ENCODE assay signal across 13 mouse cellular contexts in the genomic region with DNA sequence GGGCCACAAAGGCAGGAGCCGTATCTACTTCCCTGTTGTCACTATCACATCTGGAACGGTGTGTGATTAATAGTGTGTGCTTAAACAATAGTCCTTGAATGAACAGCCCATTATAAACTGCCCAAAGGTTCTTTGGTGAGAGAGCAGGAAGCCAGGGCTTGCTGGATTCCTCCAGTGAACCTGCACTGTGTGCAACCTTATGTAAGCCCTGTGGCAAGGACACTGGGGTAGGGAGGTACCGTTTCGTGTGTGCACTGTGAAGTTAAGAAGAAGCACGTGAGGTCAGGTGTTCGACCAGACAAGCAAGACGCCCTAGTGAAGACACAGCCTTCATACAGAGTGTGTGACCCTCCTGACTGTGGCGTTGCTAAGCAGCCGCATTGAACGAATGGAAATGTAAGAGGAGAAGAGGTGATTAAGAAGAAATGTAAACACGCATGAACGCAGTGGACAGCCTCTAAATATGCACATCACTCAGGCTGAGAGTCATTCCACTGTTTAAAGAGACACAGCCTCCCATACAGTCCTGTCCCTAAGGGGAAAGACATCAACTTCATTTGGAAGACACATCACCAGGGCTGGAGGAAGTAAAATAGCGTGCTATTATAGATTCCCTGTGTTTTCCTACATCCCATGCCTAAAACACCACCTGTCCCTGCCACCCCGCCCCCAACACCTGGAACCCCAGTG.
DNase-seq lines count a peak whose midpoint lies in the region; ATAC-seq and TF ChIP-seq lines count a peak whose summit lies in the region.
"Had no signal": no experiment of that assay in that cellular context is flagged by ENCODE, and none has a peak within 500 bp of the region (broad histone marks: within the 10 kb centered on the region; RNA-seq: fewer than 3 reads in every experiment).

No protein-coding gene starts in this region.

- no peak for TF ChIP-seq CTCF in kidney, adult 2 months (conservative IDR thresholded peaks at IDR 0.05; ENCODE audit: insufficient read depth, insufficient read length, low read depth, low read length)

- H3K9me3 ChIP-seq in kidney, embryonic 14.5 days (ENCODE audit: control insufficient read depth, low read length) = peaks cover 2% of the 10 kb centered on the region; the same call in 1 of the 2 replicates
- H3K9me3 ChIP-seq in midbrain, embryonic 15.5 days = no peaks in the 10 kb centered on the region
- H3K9me3 ChIP-seq in liver, embryonic 11.5 days (ENCODE audit: control insufficient read depth, low read length) = peaks cover 2% of the 10 kb centered on the region
- H3K9me3 ChIP-seq: heart, embryonic 10.5 days; liver, embryonic 15.5 days had no signal

- H3K4me1 ChIP-seq in kidney, adult 2 months (ENCODE audit: control insufficient read depth, insufficient read depth, low read length) = no peaks in the 10 kb centered on the region
- no peaks in the 10 kb centered on the region; the same call in 1 of the 2 replicates for H3K4me1 ChIP-seq in kidney, embryonic 14.5 days (ENCODE audit: control insufficient read depth, insufficient read depth, low read length)
- H3K4me1 ChIP-seq in midbrain, embryonic 15.5 days = no peaks in the 10 kb centered on the region
- no peaks in the 10 kb centered on the region; the same call in 1 of the 2 replicates for H3K4me1 ChIP-seq in liver, embryonic 11.5 days (replicated peaks; ENCODE audit: control insufficient read depth, insufficient read depth, low read length)
- H3K4me1 ChIP-seq: liver, embryonic 15.5 days had no signal

- H3K36me3 ChIP-seq in kidney, adult 2 months (ENCODE audit: control insufficient read depth, insufficient read depth, low read length) = no peaks in the 10 kb centered on the region
- H3K36me3 ChIP-seq in kidney, embryonic 14.5 days (ENCODE audit: control insufficient read depth, insufficient read depth, low read length) = no peaks in the 10 kb centered on the region
- no peaks in the 10 kb centered on the region for H3K36me3 ChIP-seq in midbrain, embryonic 15.5 days (replicated peaks)
- no peaks in the 10 kb centered on the region for H3K36me3 ChIP-seq in liver, embryonic 11.5 days (ENCODE audit: control insufficient read depth, insufficient read depth, low read length)
- H3K36me3 ChIP-seq: G1E; heart, embryonic 10.5 days; liver, embryonic 15.5 days had no signal

- WGBS in kidney, adult 2 months = 32% methylated on average over 14 of the region's 14 CpGs
- 27% methylated on average over 14 of the region's 14 CpGs for WGBS in kidney, embryonic 14.5 days
- 66% methylated on average over 14 of the region's 14 CpGs for WGBS in midbrain, embryonic 15.5 days
- WGBS in liver, embryonic 11.5 days = 70% methylated on average over 14 of the region's 14 CpGs

- peak; percentile 3 for DNase-seq in kidney, adult 2 months
- DNase-seq in R1 (ENCODE audit: low read depth, low spot score) = peak; percentile 53
- peak; percentile 13 for DNase-seq in embryo, embryonic 9.5 days (ENCODE audit: extremely low spot score)
- no peak for DNase-seq in liver, embryonic 11.5 days (ENCODE audit: low spot score)
- DNase-seq: cerebellum, postnatal 25 days; gastrocnemius, postnatal 25 days had no signal

- H3K27me3 ChIP-seq in kidney, adult 2 months (replicated peaks; ENCODE audit: control insufficient read depth, insufficient read depth, low read length) = no peaks in the 10 kb centered on the region
- H3K27me3 ChIP-seq in kidney, embryonic 14.5 days (ENCODE audit: control insufficient read depth, insufficient read depth, low read length) = no peaks in the 10 kb centered on the region
- H3K27me3 ChIP-seq in midbrain, embryonic 15.5 days (replicated peaks) = no peaks in the 10 kb centered on the region
- H3K27me3 ChIP-seq in liver, embryonic 11.5 days (replicated peaks; ENCODE audit: control insufficient read depth, insufficient read depth, low read length) = no peaks in the 10 kb centered on the region
- H3K27me3 ChIP-seq: liver, embryonic 15.5 days had no signal

- no peak overlapping the region for H3K27ac ChIP-seq in kidney, adult 2 months (ENCODE audit: insufficient read depth, low read depth, low read length)
- no peak overlapping the region for H3K27ac ChIP-seq in kidney, embryonic 14.5 days (ENCODE audit: low read depth, low read length)
- H3K27ac ChIP-seq in midbrain, embryonic 15.5 days = no peak overlapping the region
- H3K27ac ChIP-seq in liver, embryonic 11.5 days (ENCODE audit: low read depth, low read length) = no peak overlapping the region
- H3K27ac ChIP-seq: heart, embryonic 10.5 days; liver, embryonic 15.5 days had no signal

- no peak for ATAC-seq in kidney, embryonic 14.5 days (ENCODE audit: low FRiP score, low TSS enrichment)
- peak; percentile 67; the same call in 1 of the 2 replicates for ATAC-seq in midbrain, embryonic 15.5 days (replicated peaks)
- no peak for ATAC-seq in megakaryocyte, adult 5-6 weeks (ENCODE audit: poor library complexity, severe bottlenecking)
- ATAC-seq in liver, embryonic 11.5 days (replicated peaks; ENCODE audit: low FRiP score) = no peak

- no peak overlapping the region for H3K4me2 ChIP-seq in kidney, embryonic 14.5 days (replicated peaks; ENCODE audit: low read depth, low read length)
- no peak overlapping the region for H3K4me2 ChIP-seq in midbrain, embryonic 15.5 days
- H3K4me2 ChIP-seq in liver, embryonic 11.5 days = no peak overlapping the region
- H3K4me2 ChIP-seq: liver, embryonic 15.5 days had no signal

- TF ChIP-seq POLR2A in kidney, adult 2 months (IDR thresholded peaks at IDR 0.05; ENCODE audit: low read depth, low read length) = no peak

- H3K9ac ChIP-seq in kidney, embryonic 14.5 days (ENCODE audit: low read depth, low read length) = no peak overlapping the region
- no peak overlapping the region for H3K9ac ChIP-seq in midbrain, embryonic 15.5 days
- H3K9ac ChIP-seq in liver, embryonic 11.5 days (ENCODE audit: low read depth, low read length) = no peak overlapping the region
- H3K9ac ChIP-seq: liver, embryonic 15.5 days had no signal

- H3K4me3 ChIP-seq in kidney, adult 2 months (ENCODE audit: insufficient read depth, low read depth, low read length) = no peak overlapping the region
- no peak overlapping the region for H3K4me3 ChIP-seq in kidney, embryonic 14.5 days (ENCODE audit: low read length)
- no peak overlapping the region for H3K4me3 ChIP-seq in midbrain, embryonic 15.5 days
- no peak overlapping the region for H3K4me3 ChIP-seq in liver, embryonic 11.5 days (ENCODE audit: low read depth, low read length)
- H3K4me3 ChIP-seq: erythroblast, embryonic 14.5 days; heart, embryonic 10.5 days; liver, embryonic 15.5 days had no signal
